Mouse (Mus musculus): ENCODE measurements around the gene Mogat1. TPM values are rescaled to one million over a fixed set of nuclear protein-coding genes. Genes with fewer than 3 reads are reported as not detected.
"Not testable (repeated sequence)": the region's sequence is repeated elsewhere in the genome, so short reads cannot be mapped to it uniquely, and the experiment has no call there.

Mogat1 gene
- total RNA-seq (2018; cell fraction: chromatin; rRNA removed): not detected
- total RNA-seq (2018; cell fraction: cytosol; rRNA removed): not detected
- not detected for total RNA-seq (2018; cell fraction: nucleus; rRNA removed)
- polyA plus RNA-seq (2018): not detected in 3 replicates

GRCm38 (mm10) chr1:78510862-78511261 lies at the start of gene Mogat1:
Gene Mogat1 (plus strand): TSS chr1:78510991.
- 71% methylated on average over 5 of the region's 5 CpGs for WGBS (ENCODE audit: missing documents)
- Histone ChIP-seq H3K27ac (no peak within 1 kb of the TSS), H3K36me3 (ENCODE audit: inconsistent target) (no peaks in the 10 kb centered on the region), H3K4me3 (ENCODE audit: inconsistent target) (no peak within 1 kb of the TSS), H3K79me2 (ENCODE audit: inconsistent target) (no peaks in the 10 kb centered on the region)

DNA sequence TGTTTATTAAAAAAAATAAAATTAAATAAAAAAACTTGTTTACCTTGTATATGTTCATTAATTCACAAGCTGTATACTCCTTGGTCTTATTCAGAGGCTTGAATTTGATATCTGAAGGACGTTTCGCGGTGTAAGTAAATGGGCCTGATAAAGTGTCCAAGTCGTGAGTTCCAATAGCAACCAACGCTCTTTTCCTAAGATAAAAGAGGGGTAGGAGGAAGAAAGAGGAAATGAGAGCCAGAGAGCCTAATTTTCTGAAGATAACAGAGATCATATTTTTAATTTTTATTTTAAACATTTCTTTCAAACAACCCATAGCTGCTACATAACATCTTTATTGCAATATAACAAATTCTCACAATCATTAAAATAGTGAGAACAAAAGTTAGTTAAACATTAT lies 38.4 kb upstream of the Mogat1 start:
- Histone ChIP-seq H3K4me3 (ENCODE audit: inconsistent target) (no peak overlapping the region), H3K79me2 (ENCODE audit: inconsistent target) (no peaks in the 10 kb centered on the region), H3K27ac (no peak overlapping the region), H3K36me3 (ENCODE audit: inconsistent target) (peaks cover 75% of the 10 kb centered on the region)
- 98% methylated on average over 5 of the region's 5 CpGs for WGBS (ENCODE audit: missing documents)

DNA sequence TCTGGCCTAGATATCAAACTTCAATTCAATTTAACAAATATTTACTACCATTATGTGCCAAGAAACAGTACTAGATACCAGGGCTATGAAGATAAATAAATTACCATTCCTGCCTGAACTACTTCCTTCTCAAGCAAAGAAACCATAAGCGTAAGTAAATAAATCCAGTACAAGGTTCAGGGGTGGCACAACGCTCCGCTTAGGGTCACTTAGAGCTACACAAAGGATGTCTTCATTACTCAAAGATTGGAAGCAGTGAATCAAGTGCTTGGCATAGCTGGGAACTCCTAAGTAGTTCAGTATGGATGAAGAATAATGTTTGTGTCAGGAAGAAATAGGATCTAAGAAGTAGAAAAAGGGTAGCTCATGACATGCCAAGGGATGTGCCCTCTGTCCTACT lies 27.4 kb upstream of the Mogat1 start:
- Histone ChIP-seq H3K79me2 (ENCODE audit: inconsistent target) (peaks cover 82% of the 10 kb centered on the region), H3K36me3 (ENCODE audit: inconsistent target) (peaks cover 21% of the 10 kb centered on the region; the same call in 1 of the 2 replicates), H3K27ac (peak overlapping the region; percentile 93), H3K4me3 (ENCODE audit: inconsistent target) (no peak overlapping the region)
- WGBS (ENCODE audit: missing documents): 97% methylated on average over 3 of the region's 3 CpGs

- peak overlapping the region; percentile 93 for H3K27ac ChIP-seq
- peaks cover 81% of the 10 kb centered on the region for H3K79me2 ChIP-seq (ENCODE audit: inconsistent target)
- 41% methylated on average over 2 of the region's 2 CpGs for WGBS (ENCODE audit: missing documents)
- H3K4me3 ChIP-seq (ENCODE audit: inconsistent target): no peak overlapping the region
- peaks cover 21% of the 10 kb centered on the region; the same call in 1 of the 2 replicates for H3K36me3 ChIP-seq (ENCODE audit: inconsistent target)
These were observed 26.4 kb upstream of the Mogat1 start for GRCm38 (mm10) chr1:78484361-78484760.

DNA sequence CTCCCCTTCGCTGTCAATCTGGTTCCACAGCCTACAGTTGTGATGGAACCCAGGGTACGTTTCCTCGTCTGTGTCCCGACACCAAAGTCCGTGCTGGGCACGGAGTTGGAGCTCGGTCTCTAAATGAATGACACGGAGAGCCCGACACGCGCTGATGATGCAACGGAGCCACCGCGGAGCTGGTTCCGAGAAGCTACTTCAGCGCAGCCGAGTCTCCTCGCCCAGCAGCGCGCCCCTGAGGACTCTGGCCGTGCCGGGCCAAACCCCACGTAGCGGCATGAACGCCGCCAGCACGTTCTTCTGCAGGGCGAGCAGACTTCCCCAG lies 22.4 kb upstream of the Mogat1 start:
- WGBS (ENCODE audit: missing documents): under 1% methylated on average over 28 of the region's 28 CpGs
- H3K27ac ChIP-seq: peak overlapping the region; percentile 93

GRCm38 (mm10) chr1:78488752-78489492 lies 21.9 kb upstream of the Mogat1 start, which contains the start of gene Farsb:
Gene Farsb (minus strand): TSS chr1:78488897.
- Histone ChIP-seq H3K79me2 (ENCODE audit: inconsistent target) (peaks cover 35% of the 10 kb centered on the region), H3K27ac (peak within 1 kb of the TSS; percentile 93), H3K36me3 (ENCODE audit: inconsistent target) (no peaks in the 10 kb centered on the region), H3K4me3 (ENCODE audit: inconsistent target) (peak within 1 kb of the TSS; percentile 92)
- under 1% methylated on average over 31 of the region's 31 CpGs for WGBS (ENCODE audit: missing documents)

More for the DNA sequence above, 22.4 kb upstream of the Mogat1 start:
- peaks cover 40% of the 10 kb centered on the region for H3K79me2 ChIP-seq (ENCODE audit: inconsistent target)
- no peaks in the 10 kb centered on the region for H3K36me3 ChIP-seq (ENCODE audit: inconsistent target)
- H3K4me3 ChIP-seq (ENCODE audit: inconsistent target): peak overlapping the region; percentile 92

DNA sequence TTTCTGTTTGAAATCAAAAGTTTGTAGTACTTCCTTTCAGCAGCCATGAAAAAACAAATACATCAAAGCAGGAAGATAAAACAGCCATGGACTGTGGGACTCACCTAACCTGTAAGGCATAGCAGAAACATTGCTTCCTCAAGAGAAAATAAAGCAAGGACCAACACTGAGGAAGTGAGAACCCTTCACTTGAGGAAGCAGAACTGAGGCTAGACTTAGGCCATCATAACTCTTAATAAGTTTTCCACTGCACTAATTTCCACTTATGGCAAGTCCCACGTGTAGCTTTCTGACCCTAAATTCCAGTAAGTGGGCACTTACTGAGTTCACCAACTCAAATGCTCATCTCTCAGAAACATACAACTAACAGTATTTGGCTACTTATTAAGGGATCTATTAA lies 20.6 kb upstream of the Mogat1 start:
- Histone ChIP-seq H3K27ac (peak overlapping the region; percentile 93), H3K36me3 (ENCODE audit: inconsistent target) (no peaks in the 10 kb centered on the region), H3K79me2 (ENCODE audit: inconsistent target) (peaks cover 31% of the 10 kb centered on the region), H3K4me3 (ENCODE audit: inconsistent target) (no peak overlapping the region)
- 11% methylated on average over 1 of the region's 1 CpGs for WGBS (ENCODE audit: missing documents)

GRCm38 (mm10) chr1:78501036-78501435 lies 9.8 kb upstream of the Mogat1 start:
- Histone ChIP-seq H3K4me3 (ENCODE audit: inconsistent target) (no peak overlapping the region), H3K27ac (no peak overlapping the region), H3K36me3 (ENCODE audit: inconsistent target) (no peaks in the 10 kb centered on the region), H3K79me2 (ENCODE audit: inconsistent target) (no peaks in the 10 kb centered on the region)
- WGBS (ENCODE audit: missing documents): 93% methylated on average over 15 of the region's 16 CpGs

GRCm38 (mm10) chr1:78501856-78502255 lies 8.9 kb upstream of the Mogat1 start:
- H3K79me2 ChIP-seq (ENCODE audit: inconsistent target); H3K4me3 ChIP-seq (ENCODE audit: inconsistent target); H3K27ac ChIP-seq; H3K36me3 ChIP-seq (ENCODE audit: inconsistent target): not testable (repeated sequence)
- 90% methylated on average over 12 of the region's 12 CpGs for WGBS (ENCODE audit: missing documents)

- Histone ChIP-seq H3K27ac (no peak overlapping the region), H3K4me3 (ENCODE audit: inconsistent target) (no peak overlapping the region), H3K36me3 (ENCODE audit: inconsistent target) (no peaks in the 10 kb centered on the region), H3K79me2 (ENCODE audit: inconsistent target) (no peaks in the 10 kb centered on the region)
- 92% methylated on average over 6 of the region's 6 CpGs for WGBS (ENCODE audit: missing documents)
These were observed 8.3 kb upstream of the Mogat1 start for GRCm38 (mm10) chr1:78502527-78502926.

DNA sequence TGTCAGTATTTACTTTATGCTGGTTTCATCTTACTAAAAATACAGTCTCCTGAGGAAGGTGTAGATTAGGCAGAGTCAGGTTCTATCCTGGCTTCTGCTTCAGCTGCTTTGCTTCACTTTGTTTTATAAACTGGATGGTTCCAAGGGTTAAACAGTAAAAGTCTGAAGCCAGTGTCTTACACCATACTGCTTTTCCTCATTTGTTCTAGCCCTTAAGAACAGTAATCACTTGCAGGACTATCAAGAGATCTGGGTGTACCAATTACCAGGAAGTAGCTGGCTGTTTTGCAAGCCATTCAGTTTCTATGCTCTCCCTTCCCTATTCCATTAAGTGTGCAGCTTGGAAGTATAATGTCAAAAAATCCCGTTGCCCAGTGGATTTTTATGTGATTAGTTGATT lies 3.7 kb upstream of the Mogat1 start:
- H3K79me2 ChIP-seq (ENCODE audit: inconsistent target): no peaks in the 10 kb centered on the region
- no peak overlapping the region for H3K4me3 ChIP-seq (ENCODE audit: inconsistent target)
- 83% methylated on average over 1 of the region's 1 CpGs for WGBS (ENCODE audit: missing documents)

GRCm38 (mm10) chr1:78511621-78512160 lies 900 bp downstream of the Mogat1 start, which contains the start of gene BC035947:
Gene BC035947 (minus strand): TSS chr1:78512158.
- 9% methylated on average over 25 of the region's 25 CpGs for WGBS (ENCODE audit: missing documents)
- Histone ChIP-seq H3K79me2 (ENCODE audit: inconsistent target) (no peaks in the 10 kb centered on the region), H3K27ac (no peak within 1 kb of the TSS), H3K4me3 (ENCODE audit: inconsistent target) (no peak within 1 kb of the TSS), H3K36me3 (ENCODE audit: inconsistent target) (no peaks in the 10 kb centered on the region)

More for the DNA sequence above, 3.7 kb upstream of the Mogat1 start:
- H3K27ac ChIP-seq: no peak overlapping the region
- H3K36me3 ChIP-seq (ENCODE audit: inconsistent target): no peaks in the 10 kb centered on the region

GRCm38 (mm10) chr1:78512756-78513155 lies 2.0 kb downstream of the Mogat1 start:
- no peak overlapping the region for H3K27ac ChIP-seq
- no peaks in the 10 kb centered on the region for H3K79me2 ChIP-seq (ENCODE audit: inconsistent target)
- 88% methylated on average over 8 of the region's 8 CpGs for WGBS (ENCODE audit: missing documents)
- H3K4me3 ChIP-seq (ENCODE audit: inconsistent target): no peak overlapping the region
- no peaks in the 10 kb centered on the region for H3K36me3 ChIP-seq (ENCODE audit: inconsistent target)

GRCm38 (mm10) chr1:78518907-78519306 lies 8.1 kb downstream of the Mogat1 start:
- no peak overlapping the region for H3K4me3 ChIP-seq (ENCODE audit: inconsistent target)
- H3K36me3 ChIP-seq (ENCODE audit: inconsistent target): no peaks in the 10 kb centered on the region
- 84% methylated on average over 6 of the region's 7 CpGs for WGBS (ENCODE audit: missing documents)
- no peak overlapping the region for H3K27ac ChIP-seq
- no peaks in the 10 kb centered on the region for H3K79me2 ChIP-seq (ENCODE audit: inconsistent target)

DNA sequence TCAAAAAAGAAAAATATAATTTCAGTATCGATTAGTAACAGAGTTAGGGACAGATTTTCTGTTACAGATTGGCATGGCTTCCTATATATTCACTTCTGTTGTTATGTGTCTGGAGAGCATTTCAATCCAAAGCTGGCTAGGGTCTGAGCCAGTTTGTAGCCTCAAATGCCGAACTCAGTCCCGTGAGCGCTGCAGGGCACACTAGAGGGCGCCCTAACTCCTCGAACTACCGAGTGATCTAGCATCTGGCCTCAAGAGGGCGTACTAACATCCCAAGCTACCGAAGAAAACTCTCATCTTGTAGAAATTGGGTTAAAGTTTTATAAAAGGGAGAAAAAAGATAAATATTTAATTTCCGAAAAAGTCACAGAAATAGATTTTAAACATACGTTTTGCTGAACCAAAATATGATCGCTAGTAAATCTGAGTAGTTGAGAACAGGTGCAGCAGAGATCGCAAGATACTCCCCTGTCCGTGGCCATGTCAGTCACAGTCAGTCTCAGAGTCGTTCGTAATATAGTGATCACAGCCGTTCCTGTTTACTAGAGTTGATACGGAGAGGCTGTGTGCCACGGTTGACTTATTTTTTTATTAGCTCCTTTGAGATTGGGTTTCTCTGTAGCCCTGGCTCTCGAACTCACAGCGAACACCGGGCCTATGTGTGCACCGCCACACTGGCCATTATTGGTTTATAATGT lies 14.5 kb downstream of the Mogat1 start:
- Histone ChIP-seq H3K27ac (no peak overlapping the region), H3K4me3 (ENCODE audit: inconsistent target) (no peak overlapping the region), H3K79me2 (ENCODE audit: inconsistent target) (no peaks in the 10 kb centered on the region), H3K36me3 (ENCODE audit: inconsistent target) (no peaks in the 10 kb centered on the region)
- WGBS (ENCODE audit: missing documents): 55% methylated on average over 23 of the region's 23 CpGs

Data from macrophage (primary cell).